In the genomic region with DNA sequence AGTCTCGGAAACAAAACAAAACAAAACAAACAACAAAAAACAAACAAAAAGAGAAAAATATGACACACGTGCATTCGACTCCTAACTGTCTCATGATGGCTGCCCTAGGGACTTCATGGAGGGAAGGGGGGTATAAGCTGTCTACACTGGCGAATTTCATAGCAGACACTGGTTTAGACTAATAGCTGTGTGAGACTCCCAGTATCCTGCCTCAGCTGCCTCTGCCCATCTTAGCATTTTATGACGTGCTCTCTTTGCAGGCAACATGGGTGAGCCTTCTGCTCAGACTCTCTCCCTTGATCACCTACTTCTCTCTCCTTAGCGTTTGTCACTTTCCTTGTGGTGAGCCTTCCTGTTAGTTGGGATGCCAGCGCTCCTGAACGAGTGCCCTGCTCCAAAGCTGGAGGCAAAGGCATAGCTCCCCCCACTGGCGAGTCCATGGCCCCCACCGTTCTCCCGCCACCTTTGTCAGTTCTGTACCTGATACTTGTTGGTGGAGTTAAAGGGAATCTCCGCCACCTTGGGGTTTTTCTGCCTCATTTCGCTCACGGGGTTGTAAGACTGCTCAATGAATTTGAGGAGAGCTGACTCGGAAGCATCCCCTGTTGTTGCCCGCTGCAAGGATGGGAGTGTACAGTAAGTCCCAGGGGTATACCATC, we compare ENCODE assay signal across 7 mouse cellular contexts. TPM values are rescaled to one million over a fixed set of nuclear protein-coding genes. Genes with fewer than 3 reads are reported as not detected.
DNase-seq lines count a peak whose midpoint lies in the region; ATAC-seq and TF ChIP-seq lines count a peak whose summit lies in the region.

No protein-coding gene starts in this region.

- H3K27ac ChIP-seq in midbrain, embryonic 11.5 days (ENCODE audit: low read depth, low read length) = no peak overlapping the region
- no peak overlapping the region for H3K27ac ChIP-seq in midbrain, embryonic 14.5 days (replicated peaks; ENCODE audit: low read depth, low read length)
- no peak overlapping the region for H3K27ac ChIP-seq in forebrain, embryonic 16.5 days (ENCODE audit: low read length)
- H3K27ac ChIP-seq in limb, embryonic 10.5 days = no peak overlapping the region
- no peak overlapping the region for H3K27ac ChIP-seq in stomach, postnatal 0 days (replicated peaks)

- no peak overlapping the region for H3K4me3 ChIP-seq in midbrain, embryonic 11.5 days (ENCODE audit: low read depth, low read length)
- H3K4me3 ChIP-seq in midbrain, embryonic 14.5 days (replicated peaks; ENCODE audit: low read depth, low read length) = no peak overlapping the region
- H3K4me3 ChIP-seq in forebrain, embryonic 16.5 days (replicated peaks; ENCODE audit: low read length) = no peak overlapping the region
- peak overlapping the region; percentile 27 for H3K4me3 ChIP-seq in limb, embryonic 10.5 days
- H3K4me3 ChIP-seq in stomach, postnatal 0 days (ENCODE audit: low read depth, low read length) = no peak overlapping the region

- H3K9ac ChIP-seq in midbrain, embryonic 11.5 days (ENCODE audit: low read length) = no peak overlapping the region
- no peak overlapping the region for H3K9ac ChIP-seq in midbrain, embryonic 14.5 days (replicated peaks; ENCODE audit: low read length)
- no peak overlapping the region for H3K9ac ChIP-seq in forebrain, embryonic 16.5 days (replicated peaks; ENCODE audit: low read depth, low read length)
- H3K9ac ChIP-seq in stomach, postnatal 0 days (ENCODE audit: low read length) = no peak overlapping the region

- H3K36me3 ChIP-seq in midbrain, embryonic 11.5 days (ENCODE audit: control insufficient read depth, insufficient read depth, low read length) = no peaks in the 10 kb centered on the region
- no peaks in the 10 kb centered on the region for H3K36me3 ChIP-seq in midbrain, embryonic 14.5 days (ENCODE audit: control insufficient read depth, insufficient read depth, low read length)
- H3K36me3 ChIP-seq in forebrain, embryonic 16.5 days (ENCODE audit: control insufficient read depth, insufficient read depth) = no peaks in the 10 kb centered on the region
- H3K36me3 ChIP-seq in limb, embryonic 10.5 days = no peaks in the 10 kb centered on the region
- no peaks in the 10 kb centered on the region for H3K36me3 ChIP-seq in stomach, postnatal 0 days (ENCODE audit: control insufficient read depth, insufficient read depth, low read length)

- 26% methylated on average over 16 of the region's 16 CpGs for WGBS in midbrain, embryonic 11.5 days
- WGBS in midbrain, embryonic 14.5 days = 32% methylated on average over 16 of the region's 16 CpGs
- WGBS in forebrain, embryonic 16.5 days = 31% methylated on average over 16 of the region's 16 CpGs
- 25% methylated on average over 16 of the region's 16 CpGs for WGBS in limb, embryonic 10.5 days
- WGBS in stomach, postnatal 0 days = 30% methylated on average over 16 of the region's 16 CpGs

- no peak for TF ChIP-seq EP300 in stomach, postnatal 0 days (optimal IDR thresholded peaks at IDR 0.05)

- no peaks in the 10 kb centered on the region for H3K9me3 ChIP-seq in midbrain, embryonic 11.5 days (ENCODE audit: control insufficient read depth, low read length)
- no peaks in the 10 kb centered on the region for H3K9me3 ChIP-seq in midbrain, embryonic 14.5 days (ENCODE audit: control insufficient read depth, low read length)
- H3K9me3 ChIP-seq in forebrain, embryonic 16.5 days (ENCODE audit: control insufficient read depth, low read length) = no peaks in the 10 kb centered on the region
- H3K9me3 ChIP-seq in limb, embryonic 10.5 days (replicated peaks) = no peaks in the 10 kb centered on the region
- H3K9me3 ChIP-seq in stomach, postnatal 0 days (ENCODE audit: control insufficient read depth, low read length) = no peaks in the 10 kb centered on the region

- ATAC-seq in midbrain, embryonic 11.5 days (ENCODE audit: low FRiP score) = no peak
- ATAC-seq in midbrain, embryonic 14.5 days (ENCODE audit: low FRiP score, low TSS enrichment) = no peak
- no peak; the same call in 1 of the 2 replicates for ATAC-seq in forebrain, embryonic 16.5 days
- ATAC-seq in stomach, postnatal 0 days (ENCODE audit: low FRiP score, low TSS enrichment) = no peak

- DNase-seq in midbrain, embryonic 11.5 days (ENCODE audit: low spot score, missing footprints) = peak; percentile 87
- DNase-seq in midbrain, embryonic 14.5 days = no peak
- DNase-seq in cerebellum, postnatal 10 days = peak; percentile 59 to 62
- DNase-seq in limb, embryonic 10.5 days (ENCODE audit: low spot score) = peak; percentile 46
- DNase-seq in stomach, postnatal 0 days (ENCODE audit: low spot score) = peak; percentile 40
- DNase-seq in spleen, postnatal 4 days (ENCODE audit: low spot score in 2 of 2) = no peak

- TF ChIP-seq CTCF in stomach, postnatal 0 days (IDR thresholded peaks at IDR 0.05; ENCODE audit: low read depth) = peak; percentile 54

- H3K4me2 ChIP-seq in midbrain, embryonic 11.5 days = no peak overlapping the region
- no peak overlapping the region for H3K4me2 ChIP-seq in midbrain, embryonic 14.5 days (ENCODE audit: low read length)
- 0 out of 2 replicates have a peak overlapping the region, but pooled peaks have one; percentile 5 for H3K4me2 ChIP-seq in forebrain, embryonic 16.5 days (ENCODE audit: low read length)
- H3K4me2 ChIP-seq in stomach, postnatal 0 days (replicated peaks; ENCODE audit: low read depth) = no peak overlapping the region

- H3K27me3 ChIP-seq in midbrain, embryonic 11.5 days (ENCODE audit: control insufficient read depth, insufficient read depth, low read length) = peaks cover 5% of the 10 kb centered on the region
- H3K27me3 ChIP-seq in midbrain, embryonic 14.5 days (ENCODE audit: control insufficient read depth, insufficient read depth, low read length) = peaks cover 5% of the 10 kb centered on the region; the same call in 1 of the 2 replicates
- H3K27me3 ChIP-seq in forebrain, embryonic 16.5 days (replicated peaks; ENCODE audit: control insufficient read depth, insufficient read depth, low read length) = no peaks in the 10 kb centered on the region
- H3K27me3 ChIP-seq in limb, embryonic 10.5 days (ENCODE audit: low read depth, poor library complexity, severe bottlenecking) = peaks cover 45% of the 10 kb centered on the region
- H3K27me3 ChIP-seq in stomach, postnatal 0 days (ENCODE audit: control insufficient read depth, insufficient read depth, low read length) = no peaks in the 10 kb centered on the region

- H3K4me1 ChIP-seq in midbrain, embryonic 11.5 days (ENCODE audit: control insufficient read depth, insufficient read depth, low read length) = peaks cover 13% of the 10 kb centered on the region
- 0 out of 2 replicates have a peak, but pooled peaks cover 4% of the 10 kb centered on the region for H3K4me1 ChIP-seq in midbrain, embryonic 14.5 days (ENCODE audit: control insufficient read depth, insufficient read depth, low read length)
- peaks cover 2% of the 10 kb centered on the region; the same call in 1 of the 2 replicates for H3K4me1 ChIP-seq in forebrain, embryonic 16.5 days (replicated peaks; ENCODE audit: control insufficient read depth, insufficient read depth, low read length)
- peaks cover 17% of the 10 kb centered on the region; the same call in 1 of the 2 replicates for H3K4me1 ChIP-seq in limb, embryonic 10.5 days
- H3K4me1 ChIP-seq in stomach, postnatal 0 days (replicated peaks; ENCODE audit: control insufficient read depth, insufficient read depth) = no peaks in the 10 kb centered on the region

RNA-seq across cellular contexts. Expression of gene Atp1a4, which starts 14.5 kb away (rescaled TPM):
- polyA plus RNA-seq in midbrain, embryonic 11.5 days (2014; fragmentation: Nextera tagmentation; extraction: Ambion mirVana) = not detected in 2 replicates
- not detected in 2 replicates for polyA plus RNA-seq in midbrain, embryonic 14.5 days (2014; fragmentation: Nextera tagmentation; extraction: Ambion mirVana)
- 0.11 TPM in 1 of 2 replicates, not detected in the other for polyA plus RNA-seq in forebrain, embryonic 16.5 days (2015; fragmentation: Nextera tagmentation; extraction: Ambion mirVana)
- polyA plus RNA-seq in limb, embryonic 10.5 days (2016; fragmentation: Nextera tagmentation; extraction: Ambion mirVana) = not detected in 2 replicates
- polyA plus RNA-seq in stomach, postnatal 0 days (2015; fragmentation: Nextera tagmentation; extraction: Ambion mirVana) = not detected in 2 replicates

RNA-seq across cellular contexts. Expression of gene Igsf8, which starts 17.8 kb away (rescaled TPM):
- 47.2 and 55.1 TPM in 2 replicates for polyA plus RNA-seq in midbrain, embryonic 11.5 days (2014; fragmentation: Nextera tagmentation; extraction: Ambion mirVana)
- polyA plus RNA-seq in midbrain, embryonic 14.5 days (2014; fragmentation: Nextera tagmentation; extraction: Ambion mirVana) = 55.6 and 61.0 TPM in 2 replicates
- polyA plus RNA-seq in forebrain, embryonic 16.5 days (2015; fragmentation: Nextera tagmentation; extraction: Ambion mirVana) = 136 and 152 TPM in 2 replicates
- polyA plus RNA-seq in limb, embryonic 10.5 days (2016; fragmentation: Nextera tagmentation; extraction: Ambion mirVana) = 30.0 and 40.8 TPM in 2 replicates
- 19.1 and 19.5 TPM in 2 replicates for polyA plus RNA-seq in stomach, postnatal 0 days (2015; fragmentation: Nextera tagmentation; extraction: Ambion mirVana)

RNA-seq across cellular contexts. Expression of gene Casq1, which starts 24.0 kb away (rescaled TPM):
- polyA plus RNA-seq in midbrain, embryonic 11.5 days (2014; fragmentation: Nextera tagmentation; extraction: Ambion mirVana) = 1.4 and 2.1 TPM in 2 replicates
- 1.6 and 2.3 TPM in 2 replicates for polyA plus RNA-seq in midbrain, embryonic 14.5 days (2014; fragmentation: Nextera tagmentation; extraction: Ambion mirVana)
- polyA plus RNA-seq in forebrain, embryonic 16.5 days (2015; fragmentation: Nextera tagmentation; extraction: Ambion mirVana) = 4.7 and 7.2 TPM in 2 replicates
- polyA plus RNA-seq in limb, embryonic 10.5 days (2016; fragmentation: Nextera tagmentation; extraction: Ambion mirVana) = 1.0 and 1.6 TPM in 2 replicates
- polyA plus RNA-seq in stomach, postnatal 0 days (2015; fragmentation: Nextera tagmentation; extraction: Ambion mirVana) = 9.8 and 9.9 TPM in 2 replicates

RNA-seq across cellular contexts. Expression of gene Pea15a, which starts 37.1 kb away (rescaled TPM):
- polyA plus RNA-seq in midbrain, embryonic 11.5 days (2014; fragmentation: Nextera tagmentation; extraction: Ambion mirVana) = 332 and 337 TPM in 2 replicates
- 314 and 385 TPM in 2 replicates for polyA plus RNA-seq in midbrain, embryonic 14.5 days (2014; fragmentation: Nextera tagmentation; extraction: Ambion mirVana)
- 472 and 511 TPM in 2 replicates for polyA plus RNA-seq in forebrain, embryonic 16.5 days (2015; fragmentation: Nextera tagmentation; extraction: Ambion mirVana)
- polyA plus RNA-seq in limb, embryonic 10.5 days (2016; fragmentation: Nextera tagmentation; extraction: Ambion mirVana) = 68.0 and 88.4 TPM in 2 replicates
- 79.4 and 81.6 TPM in 2 replicates for polyA plus RNA-seq in stomach, postnatal 0 days (2015; fragmentation: Nextera tagmentation; extraction: Ambion mirVana)

RNA-seq across cellular contexts. Expression of gene Atp1a2, which starts 54.2 kb away (rescaled TPM):
- polyA plus RNA-seq in midbrain, embryonic 11.5 days (2014; fragmentation: Nextera tagmentation; extraction: Ambion mirVana) = 1.4 and 1.9 TPM in 2 replicates
- 18.2 and 19.4 TPM in 2 replicates for polyA plus RNA-seq in midbrain, embryonic 14.5 days (2014; fragmentation: Nextera tagmentation; extraction: Ambion mirVana)
- polyA plus RNA-seq in forebrain, embryonic 16.5 days (2015; fragmentation: Nextera tagmentation; extraction: Ambion mirVana) = 42.4 and 47.1 TPM in 2 replicates
- polyA plus RNA-seq in limb, embryonic 10.5 days (2016; fragmentation: Nextera tagmentation; extraction: Ambion mirVana) = 0.62 and 3.2 TPM in 2 replicates
- polyA plus RNA-seq in stomach, postnatal 0 days (2015; fragmentation: Nextera tagmentation; extraction: Ambion mirVana) = 3.1 and 4.1 TPM in 2 replicates

Comparison
In these comparisons a context has a peak if more than half of its experiments do, and no peak if none do; other contexts are left out.
1. DNase-seq: peak in midbrain, embryonic 11.5 days (single experiment), cerebellum, postnatal 10 days (2 of 2), limb, embryonic 10.5 days (single experiment) and stomach, postnatal 0 days (single experiment); none in midbrain, embryonic 14.5 days (single experiment) and spleen, postnatal 4 days (0 of 2).